Mouse (Mus musculus) neutrophil, adult 83 days (primary cell): Measurements from ENCODE around the gene Popdc2. TPM values are rescaled to one million over a fixed set of nuclear protein-coding genes. Genes with fewer than 3 reads are reported as not detected.

Experiments used
- total RNA-seq, 2 experiments: library from RNA; stranded (reverse); gene quantifications; one replicate each; pipeline ENCODE4 v1.2.4; 2023

The Popdc2 gene
- total RNA-seq = 1 to 10 TPM; 4.3 to 4.5 TPM

GRCm38 (mm10) chr16:38361933-38362332, at the start of gene Popdc2:
Gene Popdc2, plus strand, starts transcription at chr16:38362209.

GRCm38 (mm10) chr16:38341396-38342324, 20.3 kb upstream of the Popdc2 start, which contains the start of gene Maats1:
Gene Maats1, minus strand, starts transcription at chr16:38342143.

GRCm38 (mm10) chr16:38346529-38347325, 15.3 kb upstream of the Popdc2 start, which contains the start of the genes Cox17 and Gm21987:
Gene Cox17, plus strand, starts transcription at chr16:38346991.
Gene Gm21987, plus strand, starts transcription at chr16:38347040.

Other genes with a start within 250 kb of the Popdc2 start
- not detected for gene Nr1i2, start 67.4 kb upstream of the Popdc2 start, total RNA-seq
- gene Maats1, start 20.1 kb upstream of the Popdc2 start, total RNA-seq = not detected
- gene Cox17, start 15.2 kb upstream of the Popdc2 start, total RNA-seq = 10 to 100 TPM; 80.4 to 80.6 TPM
- not detected for gene Gm21987, start 15.2 kb upstream of the Popdc2 start, total RNA-seq
- gene Pla1a, start 70.9 kb downstream of the Popdc2 start, total RNA-seq = under 1 TPM; 0.20 to 0.22 TPM
- gene Adprh, start 90.5 kb downstream of the Popdc2 start, total RNA-seq = 10 to 100 TPM; 41.1 to 42.7 TPM
- 10 to 100 TPM; 12.3 to 25.8 TPM for gene Cd80, start 93.4 kb downstream of the Popdc2 start, total RNA-seq
- 10 to 100 TPM; 11.8 to 13.2 TPM for gene Timmdc1, start 160.5 kb downstream of the Popdc2 start, total RNA-seq
- gene Poglut1, start 188.0 kb downstream of the Popdc2 start, total RNA-seq = 10 to 100 TPM in 1 of 2 experiments, 1 to 10 TPM in 1; 9.2 to 12.1 TPM
- gene Tmem39a, start 196.5 kb downstream of the Popdc2 start, total RNA-seq = 10 to 100 TPM; 37.1 to 44.1 TPM